Mouse (Mus musculus): ENCODE measurements around the gene Dab1. TPM values are rescaled to one million over a fixed set of nuclear protein-coding genes. Genes with fewer than 3 reads are reported as not detected.

The Dab1 gene
- polyA plus RNA-seq, 1 experiment from 2014 or later = 3.0 TPM

GRCm38 (mm10) chr4:104666831-104667551, 1047.8 kb downstream of the Dab1 start:
- ATAC-seq (ENCODE audit: low read depth) = no peak

GRCm38 (mm10) chr4:104668061-104668460, 1048.9 kb downstream of the Dab1 start:
- Histone ChIP-seq H3K9ac (ENCODE audit: low read length) (no peak overlapping the region), H3K36me3 (ENCODE audit: control insufficient read depth, insufficient read depth, low read length) (no peaks in the 10 kb centered on the region), H3K27ac (ENCODE audit: low read length) (no peak overlapping the region), H3K4me1 (replicated peaks; ENCODE audit: control insufficient read depth, insufficient read depth, low read length) (no peaks in the 10 kb centered on the region), H3K4me2 (ENCODE audit: low read depth, low read length) (no peak overlapping the region), H3K9me3 (ENCODE audit: control insufficient read depth, low read length) (no peaks in the 10 kb centered on the region), H3K4me3 (ENCODE audit: low read length) (no peak overlapping the region), H3K27me3 (ENCODE audit: control insufficient read depth, insufficient read depth, low read depth, low read length) (no peaks in the 10 kb centered on the region)
- 72% methylated on average over 6 of the region's 6 CpGs for WGBS
- ATAC-seq (ENCODE audit: low read depth) = no peak

More at GRCm38 (mm10) chr4:104666831-104667551, 1047.8 kb downstream of the Dab1 start:
- 90% methylated on average over 10 of the region's 10 CpGs for WGBS
- Histone ChIP-seq H3K4me1 (replicated peaks; ENCODE audit: control insufficient read depth, insufficient read depth, low read length) (no peaks in the 10 kb centered on the region), H3K9me3 (ENCODE audit: control insufficient read depth, low read length) (no peaks in the 10 kb centered on the region), H3K27ac (ENCODE audit: low read length) (no peak overlapping the region), H3K4me3 (ENCODE audit: low read length) (no peak overlapping the region), H3K9ac (ENCODE audit: low read length) (no peak overlapping the region), H3K27me3 (ENCODE audit: control insufficient read depth, insufficient read depth, low read depth, low read length) (no peaks in the 10 kb centered on the region), H3K4me2 (ENCODE audit: low read depth, low read length) (no peak overlapping the region), H3K36me3 (ENCODE audit: control insufficient read depth, insufficient read depth, low read length) (no peaks in the 10 kb centered on the region)

- Histone ChIP-seq H3K4me2 (ENCODE audit: low read depth, low read length) (no peak overlapping the region), H3K9me3 (ENCODE audit: control insufficient read depth, low read length) (no peaks in the 10 kb centered on the region), H3K27ac (ENCODE audit: low read length) (no peak overlapping the region), H3K36me3 (ENCODE audit: control insufficient read depth, insufficient read depth, low read length) (no peaks in the 10 kb centered on the region), H3K9ac (ENCODE audit: low read length) (no peak overlapping the region), H3K27me3 (ENCODE audit: control insufficient read depth, insufficient read depth, low read depth, low read length) (no peaks in the 10 kb centered on the region), H3K4me3 (ENCODE audit: low read length) (no peak overlapping the region), H3K4me1 (replicated peaks; ENCODE audit: control insufficient read depth, insufficient read depth, low read length) (no peaks in the 10 kb centered on the region)
- ATAC-seq (ENCODE audit: low read depth) = no peak
- 80% methylated on average over 3 of the region's 3 CpGs for WGBS
Observed at GRCm38 (mm10) chr4:104669406-104669805, 1050.2 kb downstream of the Dab1 start.

GRCm38 (mm10) chr4:104670741-104671140, 1051.6 kb downstream of the Dab1 start:
- Histone ChIP-seq H3K4me1 (replicated peaks; ENCODE audit: control insufficient read depth, insufficient read depth, low read length) (no peaks in the 10 kb centered on the region), H3K4me2 (ENCODE audit: low read depth, low read length) (no peak overlapping the region), H3K9me3 (ENCODE audit: control insufficient read depth, low read length) (no peaks in the 10 kb centered on the region), H3K27ac (ENCODE audit: low read length) (no peak overlapping the region), H3K36me3 (ENCODE audit: control insufficient read depth, insufficient read depth, low read length) (no peaks in the 10 kb centered on the region), H3K9ac (ENCODE audit: low read length) (no peak overlapping the region), H3K4me3 (ENCODE audit: low read length) (no peak overlapping the region), H3K27me3 (ENCODE audit: control insufficient read depth, insufficient read depth, low read depth, low read length) (no peaks in the 10 kb centered on the region)
- ATAC-seq (ENCODE audit: low read depth) = no peak

GRCm38 (mm10) chr4:104673317-104673716, 1054.2 kb downstream of the Dab1 start:
- Histone ChIP-seq H3K27ac (ENCODE audit: low read length) (no peak overlapping the region), H3K4me3 (ENCODE audit: low read length) (no peak overlapping the region), H3K27me3 (ENCODE audit: control insufficient read depth, insufficient read depth, low read depth, low read length) (no peaks in the 10 kb centered on the region), H3K9me3 (ENCODE audit: control insufficient read depth, low read length) (no peaks in the 10 kb centered on the region), H3K4me1 (replicated peaks; ENCODE audit: control insufficient read depth, insufficient read depth, low read length) (no peaks in the 10 kb centered on the region), H3K36me3 (ENCODE audit: control insufficient read depth, insufficient read depth, low read length) (no peaks in the 10 kb centered on the region), H3K4me2 (ENCODE audit: low read depth, low read length) (no peak overlapping the region), H3K9ac (ENCODE audit: low read length) (no peak overlapping the region)
- ATAC-seq (ENCODE audit: low read depth) = no peak
- 74% methylated on average over 3 of the region's 3 CpGs for WGBS

- Histone ChIP-seq H3K36me3 (ENCODE audit: control insufficient read depth, insufficient read depth, low read length) (no peaks in the 10 kb centered on the region), H3K4me1 (replicated peaks; ENCODE audit: control insufficient read depth, insufficient read depth, low read length) (no peaks in the 10 kb centered on the region), H3K27ac (ENCODE audit: low read length) (no peak overlapping the region), H3K4me3 (ENCODE audit: low read length) (no peak overlapping the region), H3K27me3 (ENCODE audit: control insufficient read depth, insufficient read depth, low read depth, low read length) (no peaks in the 10 kb centered on the region), H3K9ac (ENCODE audit: low read length) (no peak overlapping the region), H3K9me3 (ENCODE audit: control insufficient read depth, low read length) (no peaks in the 10 kb centered on the region), H3K4me2 (ENCODE audit: low read depth, low read length) (no peak overlapping the region)
- WGBS = 71% methylated on average over 5 of the region's 5 CpGs
- ATAC-seq (ENCODE audit: low read depth) = no peak
Observed at GRCm38 (mm10) chr4:104674706-104675105, 1055.5 kb downstream of the Dab1 start.

- H3K4me3 ChIP-seq (ENCODE audit: low read length) = no peak overlapping the region
- H3K9ac ChIP-seq (ENCODE audit: low read length) = no peak overlapping the region
- no peak overlapping the region for H3K4me2 ChIP-seq (ENCODE audit: low read depth, low read length)
- H3K9me3 ChIP-seq (ENCODE audit: control insufficient read depth, low read length) = no peaks in the 10 kb centered on the region
- H3K27me3 ChIP-seq (ENCODE audit: control insufficient read depth, insufficient read depth, low read depth, low read length) = no peaks in the 10 kb centered on the region
- H3K36me3 ChIP-seq (ENCODE audit: control insufficient read depth, insufficient read depth, low read length) = no peaks in the 10 kb centered on the region
- H3K27ac ChIP-seq (ENCODE audit: low read length) = no peak overlapping the region
- ATAC-seq (ENCODE audit: low read depth) = no peak
- H3K4me1 ChIP-seq (replicated peaks; ENCODE audit: control insufficient read depth, insufficient read depth, low read length) = no peaks in the 10 kb centered on the region
- WGBS = 71% methylated on average over 7 of the region's 7 CpGs
Observed at GRCm38 (mm10) chr4:104678234-104678633, 1059.1 kb downstream of the Dab1 start.

- H3K4me3 ChIP-seq (ENCODE audit: low read length) = no peak overlapping the region
- no peak for ATAC-seq (ENCODE audit: low read depth)
- no peak overlapping the region for H3K9ac ChIP-seq (ENCODE audit: low read length)
- no peaks in the 10 kb centered on the region for H3K4me1 ChIP-seq (replicated peaks; ENCODE audit: control insufficient read depth, insufficient read depth, low read length)
- 79% methylated on average over 4 of the region's 4 CpGs for WGBS
- no peaks in the 10 kb centered on the region for H3K36me3 ChIP-seq (ENCODE audit: control insufficient read depth, insufficient read depth, low read length)
- H3K9me3 ChIP-seq (ENCODE audit: control insufficient read depth, low read length) = no peaks in the 10 kb centered on the region
- H3K27ac ChIP-seq (ENCODE audit: low read length) = no peak overlapping the region
- H3K27me3 ChIP-seq (ENCODE audit: control insufficient read depth, insufficient read depth, low read depth, low read length) = no peaks in the 10 kb centered on the region
- H3K4me2 ChIP-seq (ENCODE audit: low read depth, low read length) = no peak overlapping the region
Observed at GRCm38 (mm10) chr4:104680475-104680874, 1061.3 kb downstream of the Dab1 start.

GRCm38 (mm10) chr4:104686137-104686809, 1067.1 kb downstream of the Dab1 start:
- Histone ChIP-seq H3K9ac (ENCODE audit: low read length) (no peak overlapping the region), H3K4me2 (ENCODE audit: low read depth, low read length) (no peak overlapping the region), H3K27me3 (ENCODE audit: control insufficient read depth, insufficient read depth, low read depth, low read length) (no peaks in the 10 kb centered on the region), H3K36me3 (ENCODE audit: control insufficient read depth, insufficient read depth, low read length) (no peaks in the 10 kb centered on the region), H3K27ac (ENCODE audit: low read length) (no peak overlapping the region), H3K9me3 (ENCODE audit: control insufficient read depth, low read length) (no peaks in the 10 kb centered on the region), H3K4me3 (ENCODE audit: low read length) (no peak overlapping the region), H3K4me1 (replicated peaks; ENCODE audit: control insufficient read depth, insufficient read depth, low read length) (no peaks in the 10 kb centered on the region)
- no peak for ATAC-seq (ENCODE audit: low read depth)
- 75% methylated on average over 18 of the region's 18 CpGs for WGBS
